Mouse (Mus musculus) spleen, postnatal 14 days (tissue): ENCODE results near the gene Emc6.

ENCODE experiments used
- DNase-seq, 2 experiments: peaks; one replicate each; pipeline ENCODE4 v3.0.0; 2021 to 2022; ENCODE audit warnings: low spot score in 2 of 2

Gene Emc6

GRCm38 (mm10) chr11:73126495-73126894, 50.3 kb downstream of the Emc6 start:
- DNase-seq: no peak
